Mouse (Mus musculus): ENCODE data around the gene Gm10382.
A peak's percentile ranks its signal among the peaks of the same experiment; 100 is the strongest.

The Gm10382 gene

DNA sequence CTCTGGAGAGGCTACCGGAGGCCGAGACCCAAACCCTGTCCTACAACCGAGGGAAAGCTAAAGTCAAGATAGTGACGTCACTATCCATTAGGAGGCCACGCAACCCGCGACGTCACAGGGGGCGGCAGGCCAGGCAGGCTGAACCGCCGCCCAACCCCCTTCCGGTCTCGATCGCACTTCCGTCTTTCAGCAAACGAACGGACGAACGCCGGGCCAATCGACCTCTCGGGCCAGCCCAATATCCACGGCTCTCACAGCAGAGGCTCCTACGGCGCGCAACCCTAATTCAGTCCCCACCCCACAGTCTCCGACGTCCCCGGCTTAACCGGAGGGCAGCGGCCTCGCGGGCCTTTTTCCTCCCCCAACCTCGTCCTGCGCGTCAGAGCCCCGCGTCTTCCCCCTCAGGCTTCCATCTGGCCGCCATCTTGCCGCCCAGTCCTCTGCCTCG, at the start of gene Gm10382:
Gene Gm10382, plus strand, starts transcription at position 192 of the 448 bp plus-strand sequence.
- peak; percentile 75 to 83 for DNase-seq

GRCm38 (mm10) chr5:125339851-125340531, 49.1 kb upstream of the Gm10382 start:
- DNase-seq = peak; percentile 22 to 28

DNA sequence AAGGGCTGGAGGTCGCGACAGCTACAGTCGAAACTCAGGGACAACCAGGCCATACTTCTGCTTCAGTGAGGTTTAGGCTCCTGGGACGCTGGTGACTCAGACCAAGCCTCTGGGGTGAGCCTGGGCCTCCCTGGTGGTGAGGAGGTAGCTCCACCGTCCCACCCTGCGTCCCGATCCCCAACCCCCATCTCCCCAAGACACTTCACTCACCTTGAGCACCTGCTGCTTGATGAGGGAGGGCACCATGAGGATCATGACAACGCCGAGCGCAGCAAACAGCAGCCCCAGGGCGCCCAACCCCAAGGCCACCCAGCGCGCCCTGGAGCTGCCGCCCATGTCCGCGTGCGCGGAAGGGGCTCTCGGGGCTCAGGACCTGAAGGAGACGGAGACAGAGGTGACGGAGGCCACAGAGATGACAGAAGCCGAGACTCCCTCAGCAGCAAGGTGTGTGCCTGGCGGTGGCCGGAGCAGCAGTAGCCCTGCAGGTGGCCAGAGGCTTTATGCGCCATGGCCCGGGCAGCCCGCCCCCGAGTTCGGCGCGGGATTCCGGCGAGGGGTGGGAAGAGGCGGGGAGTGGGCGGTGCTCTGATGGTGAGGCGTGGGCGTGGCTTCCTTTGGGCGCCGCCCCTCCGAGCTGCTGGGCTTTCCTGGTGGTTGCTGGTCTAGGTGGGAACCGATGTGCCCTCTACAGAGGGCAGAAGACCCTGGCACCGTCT, 48.4 kb upstream of the Gm10382 start, which contains the start of gene Scarb1:
Gene Scarb1, minus strand, starts transcription at position 548 of the 716 bp plus-strand sequence.
- DNase-seq = peak; percentile 69 to 72

DNA sequence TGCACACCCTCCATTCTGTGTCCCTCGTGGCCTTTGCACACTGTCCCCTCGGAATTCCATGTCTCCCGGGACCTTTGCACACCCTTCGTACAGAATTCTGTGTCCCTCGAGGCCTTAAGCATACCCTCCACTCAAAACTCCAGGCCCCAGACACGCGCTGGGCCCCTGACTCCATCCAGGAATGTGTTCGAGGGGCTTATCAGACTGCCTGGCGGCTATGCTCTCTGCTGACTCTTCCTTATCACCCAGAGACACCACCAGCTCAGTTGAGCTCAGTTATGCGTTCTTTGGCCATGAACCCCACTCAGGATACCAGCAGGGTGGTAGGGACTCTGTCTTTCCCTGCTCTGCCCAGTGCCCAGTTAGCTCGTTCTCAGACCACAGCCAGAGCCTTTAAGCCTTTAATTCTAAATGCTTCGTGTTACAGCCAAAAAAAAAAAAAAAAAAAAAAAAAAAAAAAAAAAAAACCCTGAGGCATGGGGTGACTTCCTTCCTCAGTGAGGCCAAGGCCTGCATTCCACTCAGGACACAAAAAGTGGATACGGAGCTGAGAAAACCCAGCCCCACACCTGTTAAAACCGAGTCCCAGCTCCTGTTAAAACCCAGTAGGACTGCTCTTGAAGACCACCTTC, 47.5 kb upstream of the Gm10382 start:
- no peak for DNase-seq

GRCm38 (mm10) chr5:125344296-125344695, 44.8 kb upstream of the Gm10382 start:
- DNase-seq = no peak

DNA sequence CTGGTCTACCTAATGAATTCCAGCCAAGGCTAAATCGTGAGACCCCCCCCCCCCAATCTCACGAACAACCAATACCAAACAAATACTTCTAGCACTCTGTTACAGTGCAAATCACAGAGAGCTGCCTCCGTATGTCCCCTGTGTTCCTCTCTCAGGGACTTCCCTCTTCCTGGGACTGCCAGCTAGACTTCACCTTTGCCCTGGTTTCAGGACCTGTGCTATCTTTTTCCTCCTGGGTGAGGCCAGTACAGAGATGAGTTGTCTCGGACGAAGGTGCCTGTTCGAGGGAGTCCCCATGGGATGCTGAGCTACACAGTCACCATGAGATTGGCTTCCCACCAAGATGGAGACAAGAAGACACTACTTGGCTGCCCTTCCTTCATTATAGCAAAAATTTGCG, 41.1 kb upstream of the Gm10382 start:
- no peak for DNase-seq

DNA sequence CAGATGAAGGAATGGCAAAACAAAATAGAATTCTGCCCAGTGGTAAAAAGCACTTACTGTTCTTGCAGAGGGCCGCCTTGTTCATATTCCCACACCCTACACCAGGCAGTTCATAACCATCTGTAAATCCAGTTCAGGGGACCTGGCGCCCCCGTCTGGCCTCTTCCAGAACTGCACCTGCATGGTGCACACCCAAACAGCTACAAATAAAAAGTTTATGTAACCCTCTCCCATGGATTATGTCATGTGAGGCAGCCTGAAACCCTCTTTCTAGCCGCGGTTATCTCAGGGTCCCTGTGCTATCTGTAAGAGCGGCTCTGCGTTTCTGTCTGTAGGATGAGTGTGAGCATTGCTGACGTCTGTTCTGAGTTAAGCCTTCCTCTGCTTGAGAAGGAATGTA, 40.6 kb upstream of the Gm10382 start:
- DNase-seq = no peak

DNA sequence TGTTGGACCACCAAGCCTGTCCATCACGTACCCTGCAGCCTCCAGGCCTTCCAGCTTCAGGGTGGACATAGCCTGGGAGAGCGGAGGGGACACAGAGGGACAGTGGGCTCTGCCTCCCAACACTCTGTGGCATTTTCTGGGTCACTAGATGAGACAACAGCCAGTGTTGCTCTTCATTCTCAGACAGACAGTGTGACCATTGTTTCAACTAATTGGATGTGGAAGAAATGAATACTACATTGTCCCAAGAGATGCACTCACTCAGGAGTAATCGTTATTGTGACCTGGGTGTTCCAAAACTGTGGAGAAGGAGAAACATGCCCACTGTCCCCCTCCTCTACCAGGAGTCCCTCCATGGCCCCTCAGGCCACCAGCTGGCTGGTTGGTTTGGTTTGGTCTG, 39.7 kb upstream of the Gm10382 start:
- DNase-seq = no peak

- no peak for DNase-seq
Observed at GRCm38 (mm10) chr5:125351057-125351456, 38.1 kb upstream of the Gm10382 start.

- DNase-seq = no peak
Observed at GRCm38 (mm10) chr5:125351939-125352338, 37.2 kb upstream of the Gm10382 start.

DNA sequence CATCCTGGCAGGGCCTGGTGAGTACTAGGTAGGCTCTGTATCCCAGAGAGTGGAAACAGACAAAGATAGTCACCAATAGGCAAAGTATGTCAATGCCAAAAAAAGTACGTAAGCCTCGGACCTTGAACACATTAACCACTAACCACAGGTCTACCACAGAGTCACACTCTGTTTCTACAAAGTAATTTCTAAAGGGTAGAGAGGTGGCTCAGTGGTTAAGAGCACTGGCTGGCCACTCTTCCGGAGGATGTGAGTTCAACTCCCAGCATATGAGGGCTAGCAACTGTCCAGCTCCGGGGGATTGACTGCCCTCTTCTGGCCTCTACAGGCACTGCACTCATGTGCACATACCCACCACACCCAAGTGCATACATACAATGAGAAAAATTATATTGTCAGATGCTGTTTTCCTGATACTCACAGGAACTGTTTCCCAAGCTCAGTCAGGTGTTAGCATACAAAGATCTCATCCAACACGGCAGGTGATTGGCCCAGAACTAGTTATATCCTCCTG, 36.3 kb upstream of the Gm10382 start:
- DNase-seq = no peak

GRCm38 (mm10) chr5:125354885-125355492, 34.1 kb upstream of the Gm10382 start:
- DNase-seq = no peak

- no peak for DNase-seq
Observed at GRCm38 (mm10) chr5:125355650-125356049, 33.5 kb upstream of the Gm10382 start.

GRCm38 (mm10) chr5:125357543-125358269, 31.4 kb upstream of the Gm10382 start:
- no peak for DNase-seq

GRCm38 (mm10) chr5:125358270-125358608, 30.9 kb upstream of the Gm10382 start:
- DNase-seq = no peak

GRCm38 (mm10) chr5:125360566-125360965, 28.6 kb upstream of the Gm10382 start:
- DNase-seq = no peak

DNA sequence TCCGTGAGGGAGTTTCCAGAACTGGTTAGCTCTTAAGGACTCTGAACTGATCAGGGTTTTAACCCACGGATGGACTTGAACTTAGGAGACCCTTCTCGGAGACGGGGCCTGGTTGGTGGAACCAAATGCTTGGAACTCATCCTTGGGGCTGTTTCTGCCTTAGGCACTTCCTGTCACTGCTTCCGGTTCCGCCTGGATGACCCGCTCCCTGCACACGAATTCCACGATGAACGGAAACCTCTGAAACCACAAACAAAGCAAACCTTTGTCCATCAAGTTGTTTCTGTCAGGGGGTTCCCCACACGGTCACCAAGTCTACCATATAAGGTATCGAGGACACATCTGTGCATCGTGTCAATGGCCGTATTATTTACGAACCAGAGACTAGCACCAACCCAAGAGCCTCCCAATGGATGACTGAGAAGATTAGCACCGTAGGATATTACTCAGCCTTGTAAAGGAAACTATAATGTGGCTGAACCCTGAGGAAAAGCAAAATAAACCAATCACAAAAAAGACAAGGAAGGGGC, 28.1 kb upstream of the Gm10382 start:
- no peak for DNase-seq

DNA sequence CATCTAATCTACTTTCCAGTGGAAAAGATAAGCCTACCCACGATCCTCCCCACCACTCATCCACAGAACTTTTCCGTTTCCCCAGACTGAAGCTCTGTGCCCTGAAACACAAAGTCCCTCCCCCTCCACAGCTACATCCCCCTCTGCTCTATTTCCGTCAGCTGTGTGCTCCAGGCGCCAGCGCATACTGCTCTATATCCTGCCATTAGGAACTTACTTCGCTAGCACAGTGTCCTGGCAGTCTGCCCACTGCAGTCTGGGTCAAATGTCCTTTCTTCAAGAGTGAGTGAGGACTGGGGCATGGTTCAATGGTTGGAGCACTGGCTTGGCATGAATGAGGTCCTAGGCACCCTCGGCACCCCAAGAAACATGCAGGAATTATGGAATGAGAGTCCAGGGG, 25.2 kb upstream of the Gm10382 start:
- no peak for DNase-seq

- no peak for DNase-seq
Observed at GRCm38 (mm10) chr5:125364851-125365429, 24.2 kb upstream of the Gm10382 start.

GRCm38 (mm10) chr5:125368156-125368555, 21.0 kb upstream of the Gm10382 start:
- no peak for DNase-seq

- peak in 1 of 2 experiments; percentile 33 for DNase-seq
Observed at GRCm38 (mm10) chr5:125368568-125368967, 20.6 kb upstream of the Gm10382 start.
